Mouse (Mus musculus) liver, embryonic 15.5 days (tissue): ENCODE results near the gene Gltp. TPM values are rescaled to one million over a fixed set of nuclear protein-coding genes. Genes with fewer than 3 reads are reported as not detected.

Experiments used
- ATAC-seq: fragments of 200-750 bp; cut with Nextera tagmentation; 2 replicates; pipeline ENCODE4 v1.8.0; 2017; ENCODE audit warnings: moderate number of reproducible peaks, mild to moderate bottlenecking, moderate library complexity; ENCODE audit not compliant: insufficient read depth
- H3K27ac ChIP-seq: fragments of 300-500 bp; sonication (generic); replicated peaks from 2 replicates; pipeline ENCODE4 v1.5.1; 2015; ENCODE audit warnings: mild to moderate bottlenecking, inconsistent platforms
- H3K27me3 ChIP-seq: fragments of 300-500 bp; sonication (generic); 2 replicates; pipeline ENCODE4 v1.6.1; 2015; ENCODE audit warnings: mild to moderate bottlenecking, inconsistent platforms
- H3K36me3 ChIP-seq: fragments of 300-500 bp; sonication (generic); replicated peaks from 2 replicates; pipeline ENCODE4 v1.6.1; 2015; ENCODE audit warnings: moderate library complexity, mild to moderate bottlenecking, inconsistent platforms
- H3K4me1 ChIP-seq: fragments of 300-500 bp; sonication (generic); replicated peaks from 2 replicates; pipeline ENCODE4 v1.6.1; 2015; ENCODE audit warnings: inconsistent platforms
- H3K4me2 ChIP-seq: fragments of 300-500 bp; sonication (generic); 2 replicates; pipeline ENCODE4 v1.6.1; 2015; ENCODE audit warnings: moderate library complexity, mild to moderate bottlenecking, inconsistent platforms
- H3K4me3 ChIP-seq: fragments of 300-500 bp; sonication (generic); replicated peaks from 2 replicates; pipeline ENCODE4 v1.5.1; 2015; ENCODE audit warnings: mild to moderate bottlenecking, inconsistent platforms
- H3K9ac ChIP-seq: fragments of 300-500 bp; sonication (generic); 2 replicates; pipeline ENCODE4 v1.6.1; 2015; ENCODE audit warnings: moderate library complexity, mild to moderate bottlenecking, inconsistent platforms
- H3K9me3 ChIP-seq: fragments of 300-500 bp; sonication (generic); replicated peaks from 2 replicates; pipeline ENCODE4 v1.6.1; 2016; ENCODE audit warnings: inconsistent platforms
- WGBS: fragments of 180-500 bp; shearing (Covaris S2); methylation state at CpG from one replicate; pipeline ENCODE4 v1.1.7; 2015; ENCODE audit warnings: mixed read lengths; ENCODE audit not compliant: insufficient replicate concordance; 5-methylcytosine and 5-hydroxymethylcytosine counted together
- polyA plus RNA-seq: library from polyadenylated mRNA; unstranded; fragments of >200 nt; fragmentation: Nextera tagmentation; extraction: Ambion mirVana; gene quantifications from 2 replicates; pipeline ENCODE4 v1.2.1, GENCODE M21; 2015

Gene Gltp
- 36.2 and 36.8 TPM in 2 replicates for polyA plus RNA-seq

DNA sequence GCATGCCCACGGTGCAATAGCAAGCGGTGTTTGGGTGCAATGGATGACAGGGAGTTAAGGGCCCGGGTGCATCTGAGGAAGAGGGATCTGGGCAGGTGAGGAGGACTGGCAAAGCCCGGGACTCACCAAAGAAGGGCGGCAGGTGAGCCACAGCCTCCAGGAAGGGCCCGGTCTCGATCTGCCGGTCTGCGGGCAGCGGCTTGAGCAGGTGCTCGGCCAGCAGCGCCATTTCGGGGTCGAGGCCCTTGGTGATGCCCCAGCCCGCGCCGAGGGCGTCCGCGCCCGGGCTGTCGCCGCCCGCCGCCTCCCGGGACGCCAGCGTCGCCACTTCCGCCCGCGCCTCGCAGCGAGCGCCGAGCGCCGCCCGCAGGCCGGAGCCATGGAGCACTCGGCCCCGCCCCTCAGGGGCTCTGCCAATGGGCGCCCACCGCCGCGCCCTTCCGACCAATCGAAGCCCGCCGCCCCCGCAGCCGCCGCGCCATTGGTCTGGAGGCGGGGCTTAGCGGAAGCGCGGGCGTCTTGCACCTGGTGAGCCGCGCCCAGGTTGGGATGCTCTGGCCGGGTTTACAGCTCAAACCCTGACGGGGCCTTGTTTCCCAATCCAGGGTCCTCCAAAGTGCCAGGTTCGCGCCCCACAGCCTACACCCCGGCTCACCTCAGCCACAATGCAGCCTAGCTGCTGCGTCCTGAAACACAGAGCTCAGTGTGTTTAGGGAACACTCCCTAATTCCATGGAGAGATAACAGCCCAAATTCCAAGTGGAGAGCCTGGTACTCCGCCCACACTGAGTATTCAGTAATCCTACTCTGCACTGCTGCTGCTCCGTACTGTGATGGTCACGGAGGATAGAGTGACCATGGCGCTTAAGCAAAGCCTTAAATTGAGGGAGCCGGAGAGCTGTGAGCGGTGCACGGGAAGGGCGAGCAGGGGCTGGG is at the start of gene Gltp:
Gene Gltp, minus strand, starts transcription at position 352 of the 935 bp plus-strand sequence.
- H3K27ac ChIP-seq: peak within 1 kb of the TSS; percentile 68

DNA sequence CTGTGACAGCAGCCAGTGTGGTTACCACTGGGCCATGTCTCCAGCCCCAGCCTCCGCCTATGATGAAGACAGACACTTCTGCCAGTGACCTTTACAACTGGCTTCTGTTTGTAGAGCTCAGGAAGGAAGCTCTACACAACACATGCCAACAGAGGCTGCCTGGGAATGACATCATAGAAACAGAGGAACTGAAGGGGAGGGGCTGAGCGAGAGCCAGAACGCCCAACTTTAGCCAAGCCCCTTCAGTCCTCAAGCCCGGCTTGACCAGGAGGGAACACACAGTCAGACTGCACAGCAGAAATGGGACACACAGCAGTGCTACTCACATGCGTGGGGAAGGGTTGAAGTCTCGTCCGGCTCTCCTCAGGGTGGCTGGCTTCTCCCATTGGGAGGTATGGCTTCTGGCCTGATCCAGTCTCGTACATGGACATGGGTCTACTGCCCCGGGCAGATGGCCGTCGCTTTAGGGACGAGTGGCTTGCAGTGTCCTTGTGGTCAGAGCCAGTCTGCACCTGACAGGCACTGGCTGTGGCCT is 48.0 kb upstream of the Gltp start:
- peak; percentile 51; the same call in 1 of the 2 replicates for ATAC-seq
- 76% methylated on average over 12 of the region's 12 CpGs for WGBS
- Histone ChIP-seq H3K9ac (no peak overlapping the region), H3K4me3 (no peak overlapping the region), H3K4me2 (no peak overlapping the region), H3K27me3 (no peaks in the 10 kb centered on the region), H3K27ac (no peak overlapping the region), H3K9me3 (no peaks in the 10 kb centered on the region), H3K4me1 (peaks cover 6% of the 10 kb centered on the region; the same call in 1 of the 2 replicates), H3K36me3 (peaks cover 94% of the 10 kb centered on the region)

More for the DNA sequence above, at the start of gene Gltp:
- WGBS: 3% methylated on average over 75 of the region's 75 CpGs
- Histone ChIP-seq H3K9me3 (no peaks in the 10 kb centered on the region), H3K9ac (peak within 1 kb of the TSS; percentile 89), H3K36me3 (no peaks in the 10 kb centered on the region), H3K4me3 (peak within 1 kb of the TSS; percentile 80), H3K4me1 (peaks cover 48% of the 10 kb centered on the region), H3K27me3 (peaks cover 23% of the 10 kb centered on the region), H3K4me2 (peak within 1 kb of the TSS; percentile 100)
- ATAC-seq: peak; percentile 96

DNA sequence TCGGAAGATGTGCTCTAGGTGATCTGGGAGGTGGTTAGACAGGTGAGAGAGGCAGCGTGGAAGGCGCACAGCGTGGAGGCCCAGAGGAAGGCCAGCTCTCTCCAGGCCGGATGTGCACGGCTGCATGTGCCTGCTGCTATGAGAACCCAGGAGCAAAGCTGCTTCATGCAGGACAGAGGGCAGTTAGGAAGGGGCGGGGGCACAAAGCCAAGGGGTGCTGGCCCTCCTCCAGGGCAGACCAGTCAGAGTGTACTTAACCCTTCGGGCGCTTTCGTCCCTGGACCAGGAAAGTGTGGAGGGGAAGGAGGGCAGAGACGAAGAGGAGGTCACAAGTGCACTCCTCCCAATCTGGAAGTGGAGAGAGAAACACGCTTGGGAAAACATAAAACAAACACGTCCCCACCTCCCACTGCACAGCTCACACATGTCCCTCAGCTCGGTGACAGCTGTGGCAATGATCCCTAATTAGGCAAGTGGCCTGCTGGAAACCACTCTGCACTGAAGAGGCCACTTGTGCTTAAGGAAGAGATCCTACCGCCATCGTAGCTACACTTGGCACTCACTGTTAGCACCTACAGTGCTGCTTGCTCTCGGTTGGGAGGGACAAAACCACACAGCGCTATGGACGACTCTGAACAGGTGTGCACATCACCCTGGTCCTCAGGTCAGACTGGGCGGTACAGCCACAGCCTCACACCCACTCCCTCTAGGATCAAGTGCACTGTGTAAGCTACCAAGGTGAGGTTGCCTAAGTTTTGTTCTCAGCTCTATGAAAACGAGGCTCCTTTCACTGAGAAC is 46.5 kb upstream of the Gltp start:
- peaks cover 94% of the 10 kb centered on the region for H3K36me3 ChIP-seq
- H3K27ac ChIP-seq: no peak overlapping the region
- no peak overlapping the region for H3K4me2 ChIP-seq
- peaks cover 6% of the 10 kb centered on the region; the same call in 1 of the 2 replicates for H3K4me1 ChIP-seq
- H3K4me3 ChIP-seq: no peak overlapping the region
- H3K9me3 ChIP-seq: no peaks in the 10 kb centered on the region
- ATAC-seq: no peak
- H3K27me3 ChIP-seq: no peaks in the 10 kb centered on the region
- WGBS: 79% methylated on average over 21 of the region's 21 CpGs
- no peak overlapping the region for H3K9ac ChIP-seq

DNA sequence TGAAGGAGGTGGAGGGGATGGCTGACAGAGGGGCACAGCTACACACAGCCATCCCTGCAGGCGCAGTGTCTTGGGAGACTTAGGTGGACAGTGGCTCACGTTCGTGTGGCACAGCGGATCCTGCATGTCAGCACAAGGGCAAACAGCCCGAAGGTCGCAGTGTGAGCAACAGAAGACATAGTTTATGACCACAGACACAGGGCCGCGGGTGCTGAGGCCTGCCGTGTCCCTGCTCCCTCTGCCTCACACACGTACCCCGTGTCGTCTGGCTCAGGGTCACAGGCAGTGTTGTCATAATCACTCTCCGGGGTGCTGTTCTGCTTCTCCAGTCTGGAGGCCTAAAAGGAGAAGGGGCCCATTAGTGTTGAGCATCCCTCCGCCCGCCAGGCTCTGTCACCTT is 42.8 kb upstream of the Gltp start:
- Histone ChIP-seq H3K27me3 (no peaks in the 10 kb centered on the region), H3K4me2 (no peak overlapping the region), H3K4me1 (0 out of 2 replicates have a peak, but pooled peaks cover 3% of the 10 kb centered on the region), H3K9me3 (no peaks in the 10 kb centered on the region), H3K36me3 (peaks cover 95% of the 10 kb centered on the region), H3K9ac (no peak overlapping the region), H3K4me3 (no peak overlapping the region), H3K27ac (no peak overlapping the region)
- WGBS: 85% methylated on average over 15 of the region's 15 CpGs
- ATAC-seq: no peak

DNA sequence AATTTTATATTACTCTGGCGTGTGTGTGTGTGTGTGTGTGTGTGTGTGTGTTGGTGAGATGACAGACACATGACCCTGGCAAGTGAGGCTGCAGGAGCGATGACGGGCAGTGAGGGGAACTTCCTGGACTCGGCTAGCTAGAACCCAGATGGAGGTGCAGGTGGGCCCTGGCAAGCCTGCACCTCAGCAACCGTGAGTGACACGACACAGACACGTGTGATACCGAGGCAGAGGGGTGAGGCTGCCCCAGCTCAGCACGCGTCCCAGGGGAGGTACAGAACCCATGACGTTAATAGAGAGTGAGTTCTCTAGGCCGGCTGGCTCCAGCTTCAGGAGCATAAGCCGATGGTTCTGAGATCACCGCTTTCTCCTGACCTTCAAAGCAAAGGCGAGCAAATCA is 41.2 kb upstream of the Gltp start:
- H3K4me2 ChIP-seq: no peak overlapping the region
- no peaks in the 10 kb centered on the region for H3K9me3 ChIP-seq
- WGBS: 87% methylated on average over 15 of the region's 15 CpGs
- no peaks in the 10 kb centered on the region for H3K4me1 ChIP-seq
- H3K4me3 ChIP-seq: no peak overlapping the region
- ATAC-seq: no peak
- H3K27ac ChIP-seq: no peak overlapping the region
- H3K27me3 ChIP-seq: no peaks in the 10 kb centered on the region
- no peak overlapping the region for H3K9ac ChIP-seq
- peaks cover 93% of the 10 kb centered on the region for H3K36me3 ChIP-seq

DNA sequence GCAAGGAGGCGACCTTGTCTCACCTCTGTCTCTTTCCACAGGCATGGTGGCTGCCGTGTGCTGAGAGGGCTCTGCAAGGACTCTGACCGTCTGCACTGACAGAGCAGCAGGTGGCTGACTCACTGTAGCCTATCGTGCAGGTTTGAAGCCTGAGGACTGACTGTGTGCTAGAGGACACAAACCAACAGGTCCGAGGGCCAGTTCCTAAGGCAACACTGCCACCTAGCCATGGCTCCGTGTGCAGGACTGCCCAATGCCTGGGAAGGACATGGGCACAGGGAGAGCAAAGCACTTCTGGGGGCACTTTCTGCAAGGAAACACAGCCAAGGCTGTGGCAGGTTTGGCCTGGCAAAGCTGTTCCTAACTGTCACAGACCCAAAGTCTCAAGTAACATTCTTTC is 40.7 kb upstream of the Gltp start:
- H3K27ac ChIP-seq: no peak overlapping the region
- no peaks in the 10 kb centered on the region for H3K4me1 ChIP-seq
- H3K27me3 ChIP-seq: no peaks in the 10 kb centered on the region
- no peak overlapping the region for H3K4me3 ChIP-seq
- WGBS: 69% methylated on average over 6 of the region's 6 CpGs
- no peak overlapping the region for H3K9ac ChIP-seq
- no peaks in the 10 kb centered on the region for H3K9me3 ChIP-seq
- peaks cover 88% of the 10 kb centered on the region for H3K36me3 ChIP-seq
- H3K4me2 ChIP-seq: no peak overlapping the region
- ATAC-seq: no peak

DNA sequence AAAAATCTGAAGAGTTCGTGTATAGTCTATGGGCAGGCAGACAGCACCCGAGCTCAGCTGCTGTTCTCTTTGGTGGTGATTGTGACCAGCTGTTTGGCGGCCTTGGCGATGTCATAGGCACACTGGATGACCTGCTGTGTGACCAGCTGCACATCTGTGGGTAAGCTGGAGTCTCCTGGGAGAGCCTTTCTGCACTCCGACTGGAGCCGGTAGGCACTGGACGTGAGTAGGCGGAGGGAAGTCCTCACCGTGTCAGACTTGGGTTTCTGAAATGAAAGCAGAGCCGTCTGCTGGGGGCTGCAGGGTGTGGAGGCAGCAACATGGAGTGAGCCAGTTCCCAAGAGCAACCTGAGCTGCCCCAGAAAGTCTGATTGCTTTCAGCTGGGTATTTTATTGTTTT is 39.3 kb upstream of the Gltp start:
- Histone ChIP-seq H3K36me3 (peaks cover 75% of the 10 kb centered on the region), H3K4me1 (no peaks in the 10 kb centered on the region), H3K27me3 (no peaks in the 10 kb centered on the region), H3K27ac (no peak overlapping the region), H3K9ac (no peak overlapping the region), H3K4me3 (no peak overlapping the region), H3K9me3 (no peaks in the 10 kb centered on the region), H3K4me2 (no peak overlapping the region)
- ATAC-seq: no peak
- WGBS: 76% methylated on average over 10 of the region's 10 CpGs

DNA sequence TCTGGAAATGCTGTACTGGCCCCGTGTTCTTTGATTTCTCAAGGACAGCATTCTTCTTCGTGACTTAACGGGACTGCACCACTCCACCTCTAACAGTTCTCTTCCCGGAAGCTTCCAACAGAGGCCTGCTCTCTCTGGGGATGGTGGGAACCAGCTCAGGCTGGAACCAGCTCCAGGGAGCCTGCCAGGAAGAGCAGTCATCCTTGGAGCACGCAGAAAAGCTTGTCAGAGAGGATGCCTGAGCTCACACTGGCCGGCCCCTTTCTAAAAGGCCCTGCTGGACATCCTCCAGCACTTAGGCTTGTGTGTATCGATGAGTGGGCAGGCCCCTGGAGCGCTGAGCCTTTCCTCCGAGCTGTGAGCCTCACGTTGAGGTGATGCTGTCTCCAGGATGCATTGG is 37.4 kb upstream of the Gltp start:
- Histone ChIP-seq H3K4me1 (no peaks in the 10 kb centered on the region), H3K27ac (no peak overlapping the region), H3K27me3 (no peaks in the 10 kb centered on the region), H3K4me2 (no peak overlapping the region), H3K9me3 (no peaks in the 10 kb centered on the region), H3K4me3 (no peak overlapping the region), H3K36me3 (peaks cover 62% of the 10 kb centered on the region), H3K9ac (no peak overlapping the region)
- 81% methylated on average over 10 of the region's 10 CpGs for WGBS
- no peak for ATAC-seq

DNA sequence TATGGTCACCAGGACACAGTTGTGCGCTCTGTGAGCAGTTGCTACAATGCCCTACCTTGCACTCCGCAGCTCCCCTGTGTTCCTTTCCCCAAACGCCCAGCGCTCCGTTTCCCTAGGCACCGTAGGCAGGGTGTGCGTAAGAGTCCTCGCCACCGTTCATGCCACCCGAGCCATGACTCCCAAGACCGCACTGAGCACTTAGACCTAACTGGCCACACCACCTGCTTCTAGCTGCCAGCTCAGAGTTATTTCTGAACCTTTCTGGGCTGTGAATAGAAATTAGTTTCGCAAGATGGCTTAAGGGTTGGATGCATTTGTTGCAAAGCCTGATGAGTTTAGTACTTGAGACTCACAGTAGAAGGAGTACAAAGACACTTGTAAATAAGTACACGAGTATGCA is 32.1 kb upstream of the Gltp start:
- no peak overlapping the region for H3K9ac ChIP-seq
- no peaks in the 10 kb centered on the region for H3K9me3 ChIP-seq
- H3K36me3 ChIP-seq: peaks cover 50% of the 10 kb centered on the region
- WGBS: 89% methylated on average over 13 of the region's 13 CpGs
- no peaks in the 10 kb centered on the region for H3K27me3 ChIP-seq
- no peak overlapping the region for H3K27ac ChIP-seq
- H3K4me3 ChIP-seq: no peak overlapping the region
- H3K4me2 ChIP-seq: no peak overlapping the region
- peaks cover 4% of the 10 kb centered on the region; the same call in 1 of the 2 replicates for H3K4me1 ChIP-seq
- ATAC-seq: no peak

DNA sequence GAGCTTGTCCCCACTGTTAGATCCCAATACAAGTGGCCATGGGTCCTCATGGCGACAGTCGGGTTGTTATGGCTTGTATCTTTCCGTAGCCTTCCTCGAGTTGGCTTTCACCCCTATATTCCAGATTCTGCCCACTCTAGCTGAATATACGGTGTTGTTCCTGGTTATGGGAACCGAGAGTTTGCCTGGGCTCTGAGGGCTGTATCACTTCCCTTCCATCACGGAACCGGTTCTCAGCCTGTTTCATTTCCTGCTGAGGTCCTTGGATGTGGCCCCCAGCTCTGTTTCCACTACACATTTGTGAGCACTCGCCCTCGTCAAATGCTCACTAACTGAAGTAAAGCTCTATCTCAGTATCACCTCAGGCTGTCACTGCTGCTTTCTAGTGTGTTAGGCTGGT is 31.2 kb upstream of the Gltp start:
- Histone ChIP-seq H3K4me2 (no peak overlapping the region), H3K4me3 (no peak overlapping the region), H3K27me3 (no peaks in the 10 kb centered on the region), H3K9ac (no peak overlapping the region), H3K36me3 (peaks cover 51% of the 10 kb centered on the region), H3K9me3 (no peaks in the 10 kb centered on the region), H3K4me1 (peaks cover 4% of the 10 kb centered on the region; the same call in 1 of the 2 replicates), H3K27ac (no peak overlapping the region)
- ATAC-seq: no peak
- 77% methylated on average over 10 of the region's 10 CpGs for WGBS

DNA sequence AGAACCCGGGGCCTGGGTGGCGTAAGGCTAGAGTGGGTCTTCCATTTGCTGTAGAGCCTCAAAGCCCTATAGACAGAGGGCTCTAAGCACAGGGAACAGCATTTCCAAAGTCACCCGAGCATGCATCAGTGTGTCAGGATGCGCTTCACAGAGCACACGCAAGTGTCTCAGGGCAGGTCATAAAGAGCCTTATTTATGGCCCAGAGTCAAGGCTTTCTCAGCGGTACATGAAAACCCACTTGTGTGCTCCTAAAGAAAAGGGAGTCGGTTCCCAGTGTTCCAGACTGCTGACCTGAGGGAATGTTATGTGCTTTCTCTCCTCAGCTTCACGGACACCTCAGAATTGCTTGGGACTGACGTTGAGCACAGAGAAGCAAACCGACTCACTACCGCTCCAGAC is 30.0 kb upstream of the Gltp start:
- H3K9ac ChIP-seq: no peak overlapping the region
- H3K9me3 ChIP-seq: no peaks in the 10 kb centered on the region
- no peak for ATAC-seq
- no peaks in the 10 kb centered on the region for H3K27me3 ChIP-seq
- 81% methylated on average over 11 of the region's 11 CpGs for WGBS
- H3K4me2 ChIP-seq: no peak overlapping the region
- peaks cover 59% of the 10 kb centered on the region for H3K36me3 ChIP-seq
- no peak overlapping the region for H3K27ac ChIP-seq
- peaks cover 4% of the 10 kb centered on the region; the same call in 1 of the 2 replicates for H3K4me1 ChIP-seq
- H3K4me3 ChIP-seq: no peak overlapping the region
